Mouse (Mus musculus) kidney, embryonic 14.5 days (tissue): Measurements from ENCODE around the gene Ces1e. TPM values are rescaled to one million over a fixed set of nuclear protein-coding genes. Genes with fewer than 3 reads are reported as not detected.

ENCODE experiments used
- ATAC-seq: fragments of 200-750 bp; cut with Nextera tagmentation; 2 replicates; pipeline ENCODE4 v1.8.0; 2017; ENCODE audit warnings: moderate number of reproducible peaks, mild to moderate bottlenecking, moderate TSS enrichment, moderate library complexity; ENCODE audit not compliant: low FRiP score, low TSS enrichment
- H3K27ac ChIP-seq: fragments of 300-500 bp; sonication (generic); 2 replicates; pipeline ENCODE4 v1.5.1; 2014; ENCODE audit warnings: low read depth, mild to moderate bottlenecking, low read length, moderate library complexity, mixed read lengths
- H3K27me3 ChIP-seq: fragments of 300-500 bp; sonication (generic); 2 replicates; pipeline ENCODE4 v1.6.1; 2014; ENCODE audit warnings: mild to moderate bottlenecking, low read length; ENCODE audit not compliant: control insufficient read depth, insufficient read depth
- H3K36me3 ChIP-seq: fragments of 300-500 bp; sonication (generic); 2 replicates; pipeline ENCODE4 v1.6.1; 2014; ENCODE audit warnings: low read length, mixed read lengths; ENCODE audit not compliant: control insufficient read depth, insufficient read depth
- H3K4me1 ChIP-seq: fragments of 300-500 bp; sonication (generic); 2 replicates; pipeline ENCODE4 v1.6.1; 2014; ENCODE audit warnings: low read length, mixed read lengths; ENCODE audit not compliant: control insufficient read depth, insufficient read depth
- H3K4me2 ChIP-seq: fragments of 300-500 bp; sonication (generic); replicated peaks from 2 replicates; pipeline ENCODE4 v1.6.1; 2014; ENCODE audit warnings: low read depth, mild to moderate bottlenecking, low read length
- H3K4me3 ChIP-seq: fragments of 300-500 bp; sonication (generic); 2 replicates; pipeline ENCODE4 v1.5.1; 2014; ENCODE audit warnings: mild to moderate bottlenecking, low read length
- H3K9ac ChIP-seq: fragments of 300-500 bp; sonication (generic); 2 replicates; pipeline ENCODE4 v1.6.1; 2014; ENCODE audit warnings: low read depth, mild to moderate bottlenecking, low read length, moderate library complexity
- H3K9me3 ChIP-seq: fragments of 300-500 bp; sonication (generic); 2 replicates; pipeline ENCODE4 v1.6.1; 2016; ENCODE audit warnings: low read length; ENCODE audit not compliant: control insufficient read depth
- WGBS: fragments of 180-500 bp; shearing (Covaris S2); extraction: QIAGEN DNeasy Blood & Tissue Kit; methylation state at CpG from one replicate; pipeline ENCODE4 v1.1.7; 2014; 5-methylcytosine and 5-hydroxymethylcytosine counted together
- polyA plus RNA-seq: library from polyadenylated mRNA; unstranded; fragments of >200 nt; fragmentation: Nextera tagmentation; extraction: Ambion mirVana; gene quantifications from 2 replicates; pipeline ENCODE4 v1.2.1, GENCODE M21; 2014

Ces1e gene
- polyA plus RNA-seq = not detected in 2 replicates

DNA sequence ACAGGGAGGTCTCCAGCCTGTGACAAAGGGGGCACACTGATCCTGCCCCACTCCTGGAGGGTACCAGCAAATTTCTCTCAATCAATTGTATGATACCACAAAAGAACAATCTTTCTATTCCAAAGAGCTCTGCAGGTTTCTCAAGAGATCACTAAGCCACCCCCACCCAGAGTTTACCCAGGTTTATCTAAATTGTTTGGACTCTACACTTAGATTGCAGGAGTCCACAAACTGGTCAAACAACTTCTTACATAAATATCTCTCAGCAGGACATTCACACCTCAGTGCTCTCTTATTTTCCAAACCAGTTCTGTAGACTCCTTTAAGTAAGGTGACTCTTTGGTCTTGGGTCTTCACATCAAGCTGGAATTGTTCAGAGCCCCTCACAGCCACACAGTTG is at the start of gene Ces1e:
TSS of gene Ces1e (minus strand) at position 174 of the 400 bp plus-strand sequence.
- no peak within 1 kb of the TSS for H3K4me2 ChIP-seq
- H3K4me1 ChIP-seq = no peaks in the 10 kb centered on the region
- no peak within 1 kb of the TSS for H3K4me3 ChIP-seq
- no peak within 1 kb of the TSS for H3K9ac ChIP-seq
- H3K27me3 ChIP-seq = no peaks in the 10 kb centered on the region
- no peaks in the 10 kb centered on the region for H3K9me3 ChIP-seq
- H3K27ac ChIP-seq = no peak within 1 kb of the TSS
- H3K36me3 ChIP-seq = no peaks in the 10 kb centered on the region
- no peak for ATAC-seq

DNA sequence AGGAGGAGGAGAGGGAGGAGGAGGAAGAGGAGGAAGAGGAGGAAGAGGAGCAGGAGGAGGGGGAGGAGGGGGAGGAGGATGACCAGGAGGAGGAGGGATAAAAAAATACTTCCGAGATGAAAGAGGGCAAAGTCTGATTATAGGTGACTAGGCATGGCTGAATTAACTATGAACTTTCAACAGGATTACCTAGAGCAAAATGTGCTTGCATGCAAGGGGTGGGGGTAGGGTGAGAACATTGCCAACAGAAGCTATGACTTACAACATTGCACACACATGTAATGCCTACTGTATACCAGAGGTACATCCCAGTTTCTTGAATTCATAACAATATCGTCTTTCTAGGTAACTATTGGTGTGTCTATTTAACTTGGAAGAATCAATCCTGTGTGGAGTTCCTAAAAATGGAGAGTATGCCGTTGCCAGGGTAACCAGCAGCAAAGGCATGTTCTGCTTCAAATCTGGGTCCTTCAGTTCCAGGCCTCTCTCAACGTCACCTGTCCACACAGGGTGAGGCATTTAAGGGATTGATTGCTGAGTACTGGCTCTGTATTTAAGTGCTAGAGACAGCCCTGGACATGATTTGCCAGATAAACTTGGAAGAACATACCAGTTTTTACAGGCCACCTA is 48.9 kb upstream of the Ces1e start:
- no peak overlapping the region for H3K27ac ChIP-seq
- no peaks in the 10 kb centered on the region for H3K9me3 ChIP-seq
- no peak overlapping the region for H3K4me2 ChIP-seq
- no peaks in the 10 kb centered on the region for H3K4me1 ChIP-seq
- no peaks in the 10 kb centered on the region for H3K36me3 ChIP-seq
- H3K27me3 ChIP-seq = no peaks in the 10 kb centered on the region
- WGBS = 78% methylated on average over 4 of the region's 4 CpGs
- no peak overlapping the region for H3K9ac ChIP-seq
- ATAC-seq = no peak
- H3K4me3 ChIP-seq = no peak overlapping the region

DNA sequence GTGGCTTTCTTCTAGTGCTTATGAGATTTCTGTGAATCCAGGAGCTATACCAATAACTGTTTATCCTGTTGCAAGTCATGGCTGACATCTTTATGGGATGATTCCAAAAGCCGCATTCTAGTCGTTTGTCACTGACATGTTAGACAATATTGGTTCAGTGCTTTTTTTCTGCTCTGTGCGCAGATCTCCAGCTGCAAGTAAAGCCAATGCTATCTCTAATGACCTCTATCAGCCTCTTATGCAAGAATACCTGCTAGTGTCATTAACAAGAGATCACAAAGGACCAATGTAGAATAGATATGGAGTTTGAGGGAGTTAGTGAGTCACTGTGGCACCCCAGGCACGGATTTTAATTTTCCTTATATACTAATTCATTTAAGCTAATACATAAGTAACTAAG is 45.2 kb upstream of the Ces1e start:
- no peak for ATAC-seq
- H3K27ac ChIP-seq = no peak overlapping the region

DNA sequence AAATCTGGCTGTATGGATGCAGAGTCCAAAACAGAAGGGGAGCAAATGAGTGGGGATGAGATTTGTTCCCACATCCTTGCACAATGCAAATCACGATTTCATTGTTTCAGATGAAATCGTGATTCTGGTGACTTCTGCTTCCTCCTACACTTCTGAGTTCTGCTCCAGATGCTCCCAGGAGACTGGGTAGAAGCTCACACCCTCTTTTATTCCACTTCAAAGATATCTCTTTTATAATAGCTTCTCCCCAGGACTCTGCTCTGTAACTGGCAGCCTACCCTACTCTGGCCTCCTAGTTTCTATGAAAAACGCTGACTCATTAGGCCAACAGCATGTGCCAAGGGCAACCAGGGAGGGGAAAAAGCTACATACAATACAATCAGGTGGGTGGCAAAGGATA is 43.9 kb upstream of the Ces1e start:
- no peak overlapping the region for H3K9ac ChIP-seq
- no peak overlapping the region for H3K27ac ChIP-seq
- no peak overlapping the region for H3K4me3 ChIP-seq
- H3K4me2 ChIP-seq = no peak overlapping the region
- H3K4me1 ChIP-seq = no peaks in the 10 kb centered on the region
- WGBS = 88% methylated on average over 3 of the region's 3 CpGs
- no peaks in the 10 kb centered on the region for H3K9me3 ChIP-seq
- no peak for ATAC-seq
- H3K27me3 ChIP-seq = no peaks in the 10 kb centered on the region
- H3K36me3 ChIP-seq = no peaks in the 10 kb centered on the region

More for the DNA sequence above, 45.2 kb upstream of the Ces1e start:
- Histone ChIP-seq H3K4me2 (no peak overlapping the region), H3K9ac (no peak overlapping the region), H3K4me3 (no peak overlapping the region), H3K27me3 (no peaks in the 10 kb centered on the region), H3K4me1 (no peaks in the 10 kb centered on the region), H3K9me3 (no peaks in the 10 kb centered on the region), H3K36me3 (no peaks in the 10 kb centered on the region)
- whole genome bisulfite sequencing = 60% methylated on average over 4 of the region's 4 CpGs

DNA sequence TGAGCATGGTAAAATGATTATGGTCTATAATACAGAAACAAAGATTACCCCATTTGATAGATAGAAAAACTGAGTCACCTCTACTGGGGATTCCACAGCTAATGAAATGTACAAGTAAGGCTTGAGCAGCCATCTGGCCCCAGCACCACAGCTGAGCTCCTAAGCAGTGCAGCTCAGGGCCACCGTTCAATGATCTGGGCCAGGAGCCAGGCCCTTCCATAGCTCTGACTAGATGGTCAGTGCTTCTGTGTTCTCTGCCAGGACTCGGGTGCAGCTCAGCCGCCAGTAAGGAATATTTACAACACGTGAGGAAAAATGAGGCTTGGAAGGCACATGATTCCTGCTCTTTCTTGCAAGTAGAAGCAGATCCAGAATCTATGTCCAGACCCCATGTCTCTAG is 43.3 kb upstream of the Ces1e start:
- WGBS = 78% methylated on average over 4 of the region's 4 CpGs
- Histone ChIP-seq H3K27me3 (no peaks in the 10 kb centered on the region), H3K9ac (no peak overlapping the region), H3K4me2 (no peak overlapping the region), H3K9me3 (no peaks in the 10 kb centered on the region), H3K4me3 (no peak overlapping the region), H3K27ac (no peak overlapping the region), H3K4me1 (no peaks in the 10 kb centered on the region), H3K36me3 (no peaks in the 10 kb centered on the region)
- no peak for ATAC-seq

DNA sequence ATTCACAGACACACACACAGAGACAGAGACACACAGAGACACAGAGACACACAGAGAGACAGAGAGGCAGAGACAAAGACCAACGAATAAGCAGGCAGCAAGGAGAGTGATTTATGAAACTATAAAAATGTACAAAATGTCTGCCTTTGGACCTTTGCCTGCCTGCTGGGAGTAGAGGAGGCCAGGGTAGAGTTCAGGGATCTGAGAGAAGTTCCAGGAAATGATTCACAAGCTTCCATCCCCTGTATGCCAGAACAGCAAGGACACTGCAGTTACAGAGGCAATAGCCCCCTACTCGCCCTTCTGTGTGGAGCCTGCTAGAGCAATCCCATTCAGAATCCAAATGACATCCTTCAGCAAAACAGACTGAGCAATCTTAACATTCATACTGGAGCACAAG is 32.0 kb upstream of the Ces1e start:
- H3K9me3 ChIP-seq = no peaks in the 10 kb centered on the region
- no peak overlapping the region for H3K4me3 ChIP-seq
- no peaks in the 10 kb centered on the region for H3K4me1 ChIP-seq
- WGBS = 42% methylated on average over 2 of the region's 2 CpGs
- H3K9ac ChIP-seq = no peak overlapping the region
- no peak overlapping the region for H3K27ac ChIP-seq
- no peak overlapping the region for H3K4me2 ChIP-seq
- no peaks in the 10 kb centered on the region for H3K36me3 ChIP-seq
- H3K27me3 ChIP-seq = no peaks in the 10 kb centered on the region
- ATAC-seq = no peak

DNA sequence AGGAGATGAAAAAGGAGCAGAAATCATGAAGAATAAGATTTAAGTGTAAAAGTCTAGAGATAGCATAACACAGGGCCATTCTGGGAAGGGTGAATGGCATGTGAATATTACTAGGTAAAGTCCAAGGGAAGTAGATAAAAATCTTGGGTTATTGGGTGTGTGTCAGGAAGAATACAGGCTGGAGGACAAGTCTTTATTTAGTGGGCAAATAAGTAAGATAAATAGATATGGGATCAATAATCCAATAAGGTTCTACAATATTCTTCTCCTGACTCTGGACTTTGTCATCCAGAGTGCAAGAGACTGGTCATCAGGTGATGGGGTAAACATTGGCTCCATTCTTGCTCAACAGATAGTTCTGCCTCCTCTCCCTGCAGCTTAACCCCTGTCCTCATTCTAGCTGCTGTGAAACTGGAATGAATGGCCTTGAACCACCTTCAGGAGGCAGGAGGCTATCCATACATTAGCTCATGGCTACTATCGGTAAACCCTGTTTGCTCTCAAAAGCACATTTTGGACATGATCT is 23.0 kb upstream of the Ces1e start:
- no peaks in the 10 kb centered on the region for H3K4me1 ChIP-seq
- no peaks in the 10 kb centered on the region for H3K27me3 ChIP-seq
- H3K27ac ChIP-seq = no peak overlapping the region
- H3K4me3 ChIP-seq = no peak overlapping the region
- H3K36me3 ChIP-seq = no peaks in the 10 kb centered on the region
- no peak overlapping the region for H3K4me2 ChIP-seq
- WGBS = 93% methylated on average over 1 of the region's 1 CpGs
- H3K9ac ChIP-seq = no peak overlapping the region
- no peaks in the 10 kb centered on the region for H3K9me3 ChIP-seq
- no peak for ATAC-seq

DNA sequence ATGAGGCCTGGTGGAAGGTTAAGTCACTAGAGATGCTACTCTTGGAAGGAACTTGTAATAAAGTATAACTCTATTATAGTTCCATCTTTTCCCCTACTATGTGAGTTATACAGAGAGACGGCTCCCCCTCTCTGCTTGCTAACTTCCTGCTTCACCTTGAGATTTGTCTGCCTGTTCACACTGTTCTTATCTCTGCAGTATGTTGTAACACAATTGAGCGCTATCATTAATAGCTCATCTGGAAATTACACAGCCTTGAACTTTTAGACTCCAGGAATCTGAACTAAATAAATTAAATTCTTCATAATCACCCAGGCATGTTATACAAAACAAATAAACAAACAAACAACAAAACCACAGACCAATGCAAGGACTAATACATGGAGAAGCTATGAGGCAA is 16.6 kb upstream of the Ces1e start:
- no peaks in the 10 kb centered on the region for H3K4me1 ChIP-seq
- no peak overlapping the region for H3K27ac ChIP-seq
- WGBS = 82% methylated on average over 2 of the region's 2 CpGs
- ATAC-seq = no peak
- no peak overlapping the region for H3K4me3 ChIP-seq
- no peak overlapping the region for H3K4me2 ChIP-seq
- no peaks in the 10 kb centered on the region for H3K36me3 ChIP-seq
- no peaks in the 10 kb centered on the region for H3K27me3 ChIP-seq
- H3K9me3 ChIP-seq = no peaks in the 10 kb centered on the region
- H3K9ac ChIP-seq = no peak overlapping the region

DNA sequence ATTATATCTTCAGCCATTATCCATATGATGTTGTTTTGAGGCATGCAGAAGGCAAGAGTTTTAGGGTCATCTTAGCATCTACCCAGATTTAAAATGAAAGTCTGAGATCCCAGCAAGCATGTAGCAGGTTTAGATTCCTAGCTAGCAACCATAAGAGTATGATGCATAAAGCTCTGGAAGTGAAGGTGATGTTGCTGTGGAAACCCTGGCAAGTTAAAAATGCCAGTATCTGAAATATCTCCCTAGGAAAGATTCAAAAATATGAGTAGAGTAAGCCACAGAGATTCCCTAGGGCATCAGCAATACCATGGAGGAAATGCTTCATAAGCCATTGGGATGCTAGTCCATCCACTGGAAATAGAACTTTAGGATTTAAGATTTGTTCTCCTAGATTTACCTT is 10.5 kb upstream of the Ces1e start:
- Histone ChIP-seq H3K9ac (no peak overlapping the region), H3K4me1 (no peaks in the 10 kb centered on the region), H3K27ac (no peak overlapping the region), H3K4me3 (no peak overlapping the region), H3K27me3 (no peaks in the 10 kb centered on the region), H3K36me3 (no peaks in the 10 kb centered on the region), H3K9me3 (no peaks in the 10 kb centered on the region), H3K4me2 (no peak overlapping the region)
- ATAC-seq = no peak
